ENCODE assay signal across 8 mouse cellular contexts in the genomic region with DNA sequence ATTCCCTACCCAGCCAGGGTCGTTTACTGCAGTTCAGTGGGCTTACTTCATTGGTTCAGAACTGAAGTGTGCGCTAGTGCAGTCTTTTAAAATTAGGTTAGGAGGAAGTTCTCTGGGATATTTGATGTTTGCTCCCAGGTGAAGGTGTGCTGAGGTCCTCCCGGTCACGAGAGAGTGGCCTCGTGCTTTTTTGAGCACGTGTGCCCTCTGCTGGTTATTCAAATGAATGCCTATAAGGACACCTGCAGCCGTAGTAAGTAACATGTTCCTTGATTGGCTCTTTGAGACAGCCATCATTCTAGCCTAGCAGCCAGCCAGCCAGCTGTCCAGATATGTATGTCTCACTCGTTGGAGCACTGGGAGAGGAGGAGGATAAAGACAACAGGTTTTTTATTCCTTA. TPM values are rescaled to one million over a fixed set of nuclear protein-coding genes. Genes with fewer than 3 reads are reported as not detected.
A peak's percentile ranks its signal among the peaks of the same experiment; 100 is the strongest.
DNase-seq lines count a peak whose midpoint lies in the region; ATAC-seq and TF ChIP-seq lines count a peak whose summit lies in the region.

No protein-coding gene starts in this region.

- H3K4me3 ChIP-seq in testis, adult 2 months (ENCODE audit: control insufficient read depth, low read depth, low read length): no peak overlapping the region
- no peak overlapping the region for H3K4me3 ChIP-seq in embryonic facial prominence, embryonic 11.5 days (ENCODE audit: low read depth, low read length)
- H3K4me3 ChIP-seq in limb, embryonic 13.5 days: no peak overlapping the region
- H3K4me3 ChIP-seq in neural tube, embryonic 11.5 days (ENCODE audit: low read depth, low read length): no peak overlapping the region

- no peaks in the 10 kb centered on the region for H3K27me3 ChIP-seq in testis, adult 2 months (ENCODE audit: control insufficient read depth, insufficient read depth, low read length)
- no peaks in the 10 kb centered on the region for H3K27me3 ChIP-seq in embryonic facial prominence, embryonic 11.5 days (ENCODE audit: control insufficient read depth, insufficient read depth, low read length)
- peaks cover 29% of the 10 kb centered on the region for H3K27me3 ChIP-seq in limb, embryonic 13.5 days
- H3K27me3 ChIP-seq in neural tube, embryonic 11.5 days (ENCODE audit: control insufficient read depth, insufficient read depth, low read length): no peaks in the 10 kb centered on the region

- no peak for TF ChIP-seq POLR2A in testis, adult 2 months (IDR thresholded peaks at IDR 0.05; ENCODE audit: control insufficient read depth, low read depth, low read length)

- H3K27ac ChIP-seq in testis, adult 2 months (ENCODE audit: control insufficient read depth, insufficient read depth, low read depth, low read length): no peak overlapping the region
- no peak overlapping the region for H3K27ac ChIP-seq in embryonic facial prominence, embryonic 11.5 days (replicated peaks; ENCODE audit: low read depth, low read length)
- H3K27ac ChIP-seq in limb, embryonic 13.5 days: no peak overlapping the region
- H3K27ac ChIP-seq in neural tube, embryonic 11.5 days (ENCODE audit: low read depth, low read length): no peak overlapping the region

- no peak for DNase-seq in testis, postnatal 10 days (ENCODE audit: low spot score)
- peak; percentile 18 for DNase-seq in adrenal gland, postnatal 25 days
- DNase-seq in embryonic facial prominence, embryonic 11.5 days (ENCODE audit: low spot score): peak; percentile 71
- peak; percentile 26 for DNase-seq in hindlimb bud, embryonic 11.5 days (ENCODE audit: extremely low spot score, low read depth, low spot score)
- DNase-seq in neural tube, embryonic 11.5 days (ENCODE audit: low spot score): peak; percentile 47
- DNase-seq in ovary, postnatal 10 days (ENCODE audit: low spot score): no peak

- H3K4me1 ChIP-seq in testis, adult 2 months (ENCODE audit: control insufficient read depth, insufficient read depth, low read length): peaks cover 2% of the 10 kb centered on the region; the same call in 1 of the 2 replicates
- no peaks in the 10 kb centered on the region for H3K4me1 ChIP-seq in embryonic facial prominence, embryonic 11.5 days (ENCODE audit: control insufficient read depth, insufficient read depth, low read length)
- H3K4me1 ChIP-seq in limb, embryonic 13.5 days: peaks cover 8% of the 10 kb centered on the region
- no peaks in the 10 kb centered on the region for H3K4me1 ChIP-seq in neural tube, embryonic 11.5 days (ENCODE audit: control insufficient read depth, insufficient read depth, low read length)

- no peaks in the 10 kb centered on the region for H3K9me3 ChIP-seq in embryonic facial prominence, embryonic 11.5 days (replicated peaks; ENCODE audit: control insufficient read depth, low read length)
- H3K9me3 ChIP-seq in limb, embryonic 13.5 days: no peaks in the 10 kb centered on the region
- no peaks in the 10 kb centered on the region for H3K9me3 ChIP-seq in neural tube, embryonic 11.5 days (ENCODE audit: control insufficient read depth, low read length)

- WGBS in embryonic facial prominence, embryonic 11.5 days: 17% methylated on average over 8 of the region's 8 CpGs
- 15% methylated on average over 8 of the region's 8 CpGs for WGBS in limb, embryonic 13.5 days
- whole genome bisulfite sequencing in neural tube, embryonic 11.5 days: 27% methylated on average over 8 of the region's 8 CpGs

- H3K9ac ChIP-seq in embryonic facial prominence, embryonic 11.5 days (replicated peaks; ENCODE audit: low read length): no peak overlapping the region
- H3K9ac ChIP-seq in limb, embryonic 13.5 days: no peak overlapping the region
- no peak overlapping the region for H3K9ac ChIP-seq in neural tube, embryonic 11.5 days (ENCODE audit: low read length)

- ATAC-seq in embryonic facial prominence, embryonic 11.5 days (replicated peaks; ENCODE audit: insufficient number of reproducible peaks, low FRiP score, low TSS enrichment, low read depth): no peak
- ATAC-seq in limb, embryonic 13.5 days (ENCODE audit: low FRiP score, low read depth): peak; percentile 28; the same call in 1 of the 2 replicates
- no peak for ATAC-seq in neural tube, embryonic 11.5 days (ENCODE audit: insufficient read depth, low FRiP score, low TSS enrichment)

- H3K4me2 ChIP-seq in embryonic facial prominence, embryonic 11.5 days (ENCODE audit: low read depth, low read length): no peak overlapping the region
- no peak overlapping the region for H3K4me2 ChIP-seq in limb, embryonic 13.5 days (replicated peaks)
- H3K4me2 ChIP-seq in neural tube, embryonic 11.5 days (ENCODE audit: low read depth): no peak overlapping the region

- peak; percentile 44; the same call in 1 of the 2 replicates for TF ChIP-seq CTCF in testis, adult 2 months (IDR thresholded peaks at IDR 0.05; ENCODE audit: control insufficient read depth, insufficient read depth, insufficient replicate concordance, low read depth, low read length)

- no peaks in the 10 kb centered on the region for H3K36me3 ChIP-seq in testis, adult 2 months (ENCODE audit: control insufficient read depth, insufficient read depth, low read length)
- H3K36me3 ChIP-seq in embryonic facial prominence, embryonic 11.5 days (replicated peaks; ENCODE audit: control insufficient read depth, insufficient read depth, low read depth, low read length): no peaks in the 10 kb centered on the region
- H3K36me3 ChIP-seq in limb, embryonic 13.5 days: no peaks in the 10 kb centered on the region
- H3K36me3 ChIP-seq in neural tube, embryonic 11.5 days (ENCODE audit: control insufficient read depth, insufficient read depth, low read length): no peaks in the 10 kb centered on the region

RNA-seq across cellular contexts. Expression of a gene that starts 27.0 kb away (rescaled TPM):
- 252 and 253 TPM in 2 replicates for polyA plus RNA-seq in testis, adult 2 months (2012; rRNA removed)
- total RNA-seq in adrenal gland, postnatal 25 days (2021): 664 and 759 TPM in 2 replicates
- 507 and 521 TPM in 2 replicates for polyA plus RNA-seq in embryonic facial prominence, embryonic 11.5 days (2014; fragmentation: Nextera tagmentation; extraction: Ambion mirVana)
- polyA plus RNA-seq in limb, embryonic 13.5 days (2015; fragmentation: Nextera tagmentation; extraction: Ambion mirVana): 514 and 521 TPM in 2 replicates
- polyA plus RNA-seq in neural tube, embryonic 11.5 days (2014; fragmentation: Nextera tagmentation; extraction: Ambion mirVana): 451 and 507 TPM in 2 replicates

Comparison
In these comparisons a context has a peak if more than half of its experiments do, and no peak if none do; other contexts are left out.
1. DNase-seq: peak in adrenal gland, postnatal 25 days (single experiment), embryonic facial prominence, embryonic 11.5 days (single experiment), hindlimb bud, embryonic 11.5 days (single experiment) and neural tube, embryonic 11.5 days (single experiment); none in testis, postnatal 10 days (single experiment) and ovary, postnatal 10 days (single experiment).